Mouse (Mus musculus): ENCODE results near the gene 2810408A11Rik.
"Not testable (repeated sequence)": the region's sequence is repeated elsewhere in the genome, so short reads cannot be mapped to it uniquely, and the experiment has no call there.

The 2810408A11Rik gene

DNA sequence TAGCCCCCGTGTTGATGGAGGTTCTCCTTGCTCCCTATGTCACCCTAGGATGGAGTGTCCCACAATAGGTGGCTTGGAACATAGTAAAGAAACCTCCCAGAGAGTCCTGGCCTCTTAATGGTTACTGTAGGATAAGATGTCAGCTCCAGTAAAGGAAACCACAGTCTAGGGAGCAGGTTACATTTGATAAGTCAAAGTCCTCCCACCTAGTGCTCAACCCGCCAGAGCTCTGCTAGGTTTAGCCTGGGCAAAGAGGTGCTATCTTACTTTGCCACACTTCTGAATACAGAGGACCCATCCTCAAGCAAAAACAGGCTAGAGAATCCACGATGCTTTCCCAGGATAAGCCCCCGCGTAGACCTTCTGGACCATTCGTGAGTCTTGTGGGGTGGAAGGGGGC is 21.8 kb downstream of the 2810408A11Rik start:
- no peak for DNase-seq

DNA sequence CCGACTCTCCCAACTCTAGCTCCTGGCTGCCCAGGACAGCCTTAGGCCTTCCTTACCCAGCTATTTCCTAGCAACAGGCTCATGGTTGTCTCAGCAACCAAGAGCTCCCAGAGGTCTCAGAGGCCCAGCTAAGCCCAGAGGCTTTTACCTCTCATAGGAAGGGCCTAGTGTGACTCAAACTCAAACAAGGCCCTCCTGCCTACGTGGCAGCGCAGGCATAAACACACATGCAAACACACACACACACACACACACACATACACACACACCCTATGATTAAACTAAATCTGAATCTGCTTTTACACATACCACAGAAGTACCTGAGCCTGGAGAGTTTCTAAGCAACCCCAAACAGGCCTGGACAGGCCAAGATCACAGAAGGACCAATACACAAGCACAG is 22.4 kb downstream of the 2810408A11Rik start:
- no peak for DNase-seq

DNA sequence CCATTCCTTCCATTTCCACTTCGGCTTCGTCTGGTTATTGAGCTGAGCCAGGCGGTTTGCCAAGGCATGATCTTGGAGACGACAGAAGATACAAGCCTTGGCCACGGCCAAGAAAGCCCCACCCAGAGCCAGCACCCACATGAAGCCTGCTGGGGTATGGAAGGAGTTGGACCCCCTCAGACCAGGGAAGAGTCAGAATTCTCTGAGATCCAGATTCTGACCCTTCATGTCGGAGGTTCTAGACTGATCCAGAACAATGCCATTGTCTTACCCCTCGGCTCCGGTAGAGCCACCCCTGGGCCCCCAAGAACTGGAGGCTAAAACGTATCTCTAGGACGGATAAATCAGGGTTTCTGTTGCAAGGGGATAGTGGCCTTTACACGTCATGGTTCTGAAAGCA is 22.9 kb downstream of the 2810408A11Rik start, which contains the start of gene Tmem95:
Gene Tmem95 (minus strand): TSS at position 141 of the 400 bp plus-strand sequence.
- no peak for DNase-seq

DNA sequence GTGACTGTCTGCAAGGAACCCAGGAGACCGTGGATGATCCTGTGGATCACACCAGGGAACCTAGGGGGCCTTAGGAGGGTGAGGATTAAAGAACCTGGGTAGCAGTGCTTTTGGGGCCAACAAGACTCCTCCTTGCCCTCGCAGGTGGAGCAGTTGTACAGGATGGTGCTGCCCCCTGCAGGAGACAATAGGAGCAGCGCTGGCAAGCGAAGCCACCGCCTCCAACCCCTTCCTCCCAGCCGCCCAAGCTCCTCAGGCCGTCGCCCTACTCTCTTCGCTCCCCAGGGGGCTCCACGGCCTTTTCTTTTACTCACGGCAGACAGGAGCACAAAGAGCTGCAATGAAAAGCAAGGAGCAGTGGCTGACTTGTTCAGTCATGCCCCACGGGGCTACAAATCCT is 23.9 kb downstream of the 2810408A11Rik start:
- peak; percentile 88 to 90 for DNase-seq

DNA sequence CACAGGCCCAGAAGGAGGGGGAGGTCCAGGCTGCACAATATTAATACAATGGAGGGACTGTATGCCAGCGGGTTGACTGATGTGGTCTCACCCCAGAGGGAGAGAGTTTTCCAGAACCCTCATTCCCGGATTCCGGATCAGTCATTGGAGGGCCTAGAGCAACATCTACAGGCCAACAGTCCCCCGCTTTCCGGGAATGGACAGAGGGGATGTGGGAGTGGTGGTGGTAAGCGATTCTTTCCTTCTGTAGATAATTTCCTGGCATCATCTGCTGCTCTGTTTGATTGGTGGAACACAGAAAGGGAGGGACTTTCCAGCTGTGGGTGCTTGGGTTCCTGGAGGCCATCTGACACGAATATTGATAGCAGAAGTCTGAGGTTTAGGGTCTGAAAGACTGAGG is 24.6 kb downstream of the 2810408A11Rik start:
- DNase-seq: peak; percentile 80 to 85

DNA sequence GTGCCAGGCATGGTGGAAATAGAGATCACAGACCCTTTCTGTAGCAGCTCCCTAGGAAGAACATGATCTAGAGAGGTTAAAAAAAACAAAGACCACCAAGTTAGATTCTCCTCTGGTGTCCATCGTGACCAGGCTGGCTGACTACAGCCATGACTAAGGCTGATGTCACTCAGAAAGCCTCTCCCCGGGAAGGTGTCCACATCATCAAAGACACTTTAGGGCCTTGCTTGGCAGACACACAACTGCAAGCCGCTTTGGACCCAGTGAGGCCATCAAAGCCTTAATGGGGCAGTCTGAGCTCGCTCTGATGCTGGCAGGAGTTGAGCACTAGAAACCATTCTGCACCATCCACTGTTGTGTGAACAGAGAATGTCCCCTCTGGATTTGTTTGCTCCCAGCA is 28.3 kb downstream of the 2810408A11Rik start:
- no peak for DNase-seq

DNA sequence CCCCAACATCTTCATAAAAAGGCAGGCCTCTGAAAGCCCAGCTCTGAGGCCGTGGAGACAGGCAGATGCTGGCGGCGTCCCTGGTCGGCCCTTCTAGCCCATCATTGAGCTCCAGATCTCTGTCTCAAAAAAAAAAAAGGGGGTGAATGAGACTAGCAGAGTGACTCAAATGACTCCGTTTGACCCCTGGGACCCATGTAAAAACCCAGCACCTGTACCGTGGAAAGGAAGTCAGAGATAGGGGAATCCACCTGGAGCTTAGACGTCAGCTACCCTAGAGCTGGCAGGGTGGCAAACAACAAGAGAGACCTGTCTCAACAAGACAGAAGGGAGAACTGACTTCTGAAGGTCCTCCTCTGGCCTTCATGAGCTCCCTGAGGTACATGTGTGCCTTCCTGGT is 29.0 kb downstream of the 2810408A11Rik start:
- DNase-seq: no peak

DNA sequence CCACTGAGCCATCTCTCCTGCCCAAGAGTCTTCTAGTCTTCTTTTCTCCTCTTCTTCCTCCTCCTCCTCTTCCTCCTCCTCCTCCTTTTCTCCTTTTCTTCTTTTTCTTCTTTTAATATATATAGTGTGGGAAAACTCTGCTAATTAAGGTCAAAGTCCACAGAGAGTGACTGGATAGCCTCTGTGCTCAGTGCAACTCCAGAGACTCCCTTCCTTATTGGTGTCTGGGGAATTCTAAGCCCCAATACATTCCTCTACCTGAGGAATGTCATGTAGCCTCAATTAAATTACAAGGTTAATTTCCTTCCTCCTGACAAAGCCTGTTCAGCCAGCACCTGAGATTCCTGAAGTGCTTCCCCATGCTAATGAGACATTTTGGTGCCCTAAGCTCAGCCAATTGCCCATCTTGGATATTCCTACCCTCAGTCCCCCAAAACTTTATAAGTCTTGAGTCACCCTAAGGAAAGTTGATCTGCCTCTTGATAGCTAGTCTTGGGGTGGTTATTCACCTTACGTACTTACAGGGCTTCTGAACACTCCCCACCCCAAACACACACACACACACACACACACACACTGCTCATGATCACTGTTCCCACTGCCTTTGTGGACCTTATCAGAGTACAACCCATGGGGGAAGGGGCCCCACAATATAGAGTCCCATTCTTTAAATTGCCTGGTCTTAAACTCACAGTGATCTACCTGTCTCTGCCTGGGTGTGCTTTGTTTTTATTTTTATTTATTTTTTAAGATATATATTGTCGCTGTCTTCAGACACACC is 30.3 kb downstream of the 2810408A11Rik start:
- DNase-seq: no peak

DNA sequence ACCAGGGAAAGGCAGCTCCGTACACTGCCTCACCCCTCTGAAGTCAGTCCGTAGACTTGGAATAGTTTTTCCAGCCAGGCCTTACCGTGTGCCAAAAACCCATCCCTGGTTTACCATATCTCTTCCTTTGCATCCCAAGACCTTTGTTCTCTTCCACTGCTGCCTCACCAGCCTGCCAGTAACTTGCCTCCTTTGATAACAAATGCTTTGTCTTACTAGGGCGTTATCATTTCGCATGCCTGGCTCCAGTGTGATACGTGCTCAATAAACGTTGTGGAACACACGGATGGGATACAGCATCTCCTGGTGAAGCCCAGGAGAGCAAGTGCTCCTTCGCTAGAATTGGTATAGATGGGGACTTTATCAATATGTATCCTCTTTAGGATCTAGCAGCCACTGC is 33.5 kb downstream of the 2810408A11Rik start:
- DNase-seq: peak; percentile 49 to 61

DNA sequence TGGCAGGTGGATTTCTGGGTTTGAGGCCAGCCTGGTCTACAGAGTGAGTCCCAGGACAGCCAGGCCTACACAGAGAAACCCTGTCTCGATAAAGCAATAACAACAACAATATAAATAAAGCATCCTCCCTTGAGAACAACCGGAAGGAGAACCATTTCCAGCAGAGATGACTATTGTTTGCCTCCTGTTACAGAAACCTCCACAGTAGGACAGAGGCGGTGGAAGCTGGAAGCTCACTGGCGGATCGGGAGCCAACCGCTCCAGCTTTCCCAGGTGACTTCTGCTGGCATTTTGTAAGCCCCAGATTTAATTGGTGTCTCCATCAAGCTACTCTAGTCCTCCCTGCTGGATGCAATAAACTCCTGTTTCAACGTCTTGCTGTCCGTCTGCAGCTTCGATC is 35.2 kb downstream of the 2810408A11Rik start:
- no peak for DNase-seq

DNA sequence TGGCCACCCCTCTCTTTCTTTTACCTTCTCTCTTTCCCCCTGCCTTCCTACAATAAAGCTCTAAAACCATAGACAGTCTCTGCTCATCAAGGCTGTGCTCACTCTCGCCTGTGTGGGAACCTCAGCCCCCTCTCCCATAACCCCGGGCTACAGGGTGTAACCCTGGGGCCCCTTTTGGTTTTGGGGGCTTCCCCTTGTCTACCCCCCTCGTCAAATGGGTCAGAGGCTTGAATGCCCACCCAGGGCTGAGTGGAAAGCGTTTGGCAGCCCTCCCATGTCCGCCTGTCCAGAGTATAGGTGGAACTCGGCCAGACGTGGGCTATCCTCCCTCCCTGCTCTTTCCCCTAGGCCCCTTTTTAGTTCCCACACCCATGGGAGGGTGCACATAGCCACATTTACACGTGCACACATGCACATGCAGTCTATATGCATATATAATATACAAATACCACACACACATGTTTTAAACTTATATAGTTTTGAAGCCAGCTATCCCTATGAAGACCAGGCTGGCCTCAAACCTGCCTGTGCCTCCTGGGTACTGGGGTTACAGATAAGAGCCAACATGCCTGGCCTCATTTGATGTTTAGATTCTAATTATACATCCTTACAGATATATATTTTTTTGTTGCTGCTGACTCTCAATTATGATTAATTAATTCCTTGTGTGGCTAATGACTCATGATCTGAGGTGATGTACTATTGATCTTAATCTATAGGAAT is 36.5 kb downstream of the 2810408A11Rik start:
- no peak for DNase-seq

DNA sequence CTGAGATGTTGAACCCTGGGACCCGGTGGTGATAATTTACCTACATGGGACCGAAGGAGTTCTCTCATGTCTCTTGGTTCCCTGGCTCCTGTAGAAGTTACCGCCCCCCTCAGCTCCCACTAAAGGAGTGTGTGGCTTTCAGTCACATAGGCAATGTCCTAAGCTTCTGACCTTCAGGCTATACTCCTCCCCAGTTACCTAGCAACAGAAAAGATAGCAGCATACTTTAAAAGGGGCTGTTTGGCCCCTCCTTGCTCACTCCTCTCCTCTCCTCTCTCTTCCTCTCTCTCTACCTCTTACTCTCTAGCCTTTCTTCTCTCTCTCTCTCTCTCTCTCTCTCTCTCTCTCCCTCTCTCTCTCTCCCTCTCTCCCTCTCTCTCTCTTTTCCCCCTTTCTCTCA is 37.1 kb downstream of the 2810408A11Rik start:
- not testable (repeated sequence) for DNase-seq

DNA sequence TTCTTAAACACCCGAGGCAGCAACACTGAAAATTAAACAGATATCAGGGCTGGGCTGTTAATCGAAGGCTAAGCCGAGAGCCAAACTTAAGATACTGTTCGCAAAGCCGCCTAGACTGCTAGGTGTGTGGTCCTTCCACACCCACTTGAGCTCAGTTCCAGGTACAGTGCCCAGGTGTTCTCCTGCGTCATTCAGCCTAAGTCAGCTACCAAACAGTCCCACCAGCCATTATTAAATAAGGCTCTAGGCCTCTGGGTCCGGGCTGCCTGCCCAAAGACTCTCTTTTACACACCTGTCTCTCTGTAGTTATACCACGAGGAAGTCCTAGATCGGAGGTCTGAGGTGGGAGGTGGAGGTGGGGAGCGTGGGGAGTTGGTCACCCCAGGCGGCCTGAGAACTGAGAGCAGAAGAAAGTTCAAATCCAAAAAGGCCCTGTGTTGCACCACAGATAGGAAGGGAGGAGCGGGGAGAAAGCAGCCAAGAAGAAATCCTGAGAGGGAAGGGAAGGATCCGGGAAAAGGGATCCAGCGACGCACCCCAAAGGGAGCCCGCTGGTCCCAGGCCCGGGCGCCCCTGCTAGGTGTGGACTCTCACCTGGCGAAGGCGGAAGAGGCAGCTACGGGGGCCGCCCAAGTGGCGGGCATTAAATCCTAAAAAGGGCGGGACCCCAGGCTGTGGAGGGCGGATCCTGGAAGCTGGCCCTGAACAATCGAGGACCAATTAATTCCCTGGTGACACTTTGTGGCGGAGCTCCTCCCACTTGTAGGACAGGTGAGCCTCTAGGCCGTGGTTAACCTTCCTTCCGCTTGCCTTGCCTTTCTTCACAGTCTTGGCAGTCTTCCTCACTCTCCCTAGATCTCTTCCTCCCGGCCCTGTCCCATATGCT is 42.4 kb downstream of the 2810408A11Rik start, which contains the start of gene Tnk1:
Gene Tnk1 (minus strand): TSS at position 618 of the 886 bp plus-strand sequence.
- DNase-seq: peak; percentile 82 to 88

DNA sequence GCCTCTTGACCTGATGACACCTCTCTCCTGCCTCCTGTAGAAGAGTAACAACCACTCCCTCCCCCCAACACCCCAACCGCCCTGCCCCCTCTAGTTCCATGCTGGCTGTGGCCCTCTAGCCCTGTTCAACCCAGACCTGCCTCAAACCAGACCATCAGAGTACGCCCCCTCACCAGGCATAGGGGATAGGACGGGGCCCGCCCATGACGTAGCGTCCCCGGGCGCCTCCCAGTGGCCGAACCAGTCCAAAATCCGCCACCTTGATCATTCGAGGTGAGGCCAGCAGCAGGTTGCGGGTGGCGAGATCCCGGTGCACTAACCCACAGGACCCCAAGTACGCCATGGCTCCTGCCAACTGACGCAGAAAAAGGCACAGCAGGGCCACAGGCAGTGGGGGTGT is 45.4 kb downstream of the 2810408A11Rik start:
- DNase-seq: peak in 1 of 2 experiments; percentile 46

DNA sequence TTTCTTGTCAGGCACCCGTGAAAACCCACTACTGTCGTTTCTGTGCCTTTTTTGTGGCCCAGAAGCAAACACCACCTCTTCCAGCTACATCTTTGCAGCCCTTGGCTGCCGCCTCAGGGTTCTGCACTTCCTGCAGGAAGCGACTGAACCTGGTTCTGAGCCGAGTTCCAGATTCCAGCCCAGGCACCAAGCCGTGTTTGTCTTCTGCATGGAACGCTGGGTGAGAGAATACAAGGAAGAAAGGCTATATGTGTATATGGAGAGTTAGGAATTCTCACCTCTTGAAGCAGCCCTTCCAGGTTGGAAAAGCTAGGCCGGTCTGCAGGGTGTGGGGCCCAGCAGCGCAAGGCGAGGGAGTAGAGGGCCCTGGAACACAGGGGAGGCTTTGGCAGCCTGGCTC is 46.1 kb downstream of the 2810408A11Rik start:
- DNase-seq: no peak

DNA sequence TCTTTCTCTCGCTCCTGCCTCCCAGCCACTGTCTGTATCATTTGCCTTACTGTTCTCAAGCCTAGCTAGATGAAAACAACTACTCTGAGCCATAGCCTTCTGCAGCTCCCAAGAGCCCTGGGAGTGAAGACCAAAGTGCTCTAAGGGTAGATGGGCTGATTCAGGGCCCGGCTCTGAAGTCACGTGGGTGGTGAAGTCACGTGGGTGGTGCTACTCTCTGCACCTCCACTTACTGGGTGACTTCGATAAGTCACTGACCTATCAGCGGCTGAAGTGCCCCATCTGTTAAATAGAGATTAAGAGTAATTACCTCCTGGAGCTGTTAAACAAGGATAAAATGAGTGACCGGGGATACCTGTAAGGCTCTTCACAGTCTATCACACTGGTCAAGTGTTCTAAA is 46.8 kb downstream of the 2810408A11Rik start:
- DNase-seq: no peak

DNA sequence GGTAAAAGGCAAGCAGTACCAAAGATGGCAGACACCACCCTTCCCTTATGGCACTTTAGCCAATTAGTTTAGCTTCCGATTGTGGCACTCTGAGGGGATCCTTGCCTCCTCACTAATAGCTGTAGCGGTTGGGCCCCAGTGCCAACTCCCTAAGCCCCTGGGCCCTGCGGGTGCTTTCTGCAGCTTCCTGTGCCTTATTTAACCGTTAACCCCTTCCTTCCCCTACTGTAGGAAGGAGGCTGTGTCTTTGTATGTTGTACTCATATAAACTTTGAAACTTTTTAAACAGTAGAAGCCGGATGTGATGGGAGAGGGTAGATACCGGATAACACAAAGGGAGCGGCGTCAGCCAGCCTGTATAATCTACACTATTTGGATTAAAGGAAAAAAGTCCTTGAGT is 50.0 kb downstream of the 2810408A11Rik start:
- no peak for DNase-seq

DNA sequence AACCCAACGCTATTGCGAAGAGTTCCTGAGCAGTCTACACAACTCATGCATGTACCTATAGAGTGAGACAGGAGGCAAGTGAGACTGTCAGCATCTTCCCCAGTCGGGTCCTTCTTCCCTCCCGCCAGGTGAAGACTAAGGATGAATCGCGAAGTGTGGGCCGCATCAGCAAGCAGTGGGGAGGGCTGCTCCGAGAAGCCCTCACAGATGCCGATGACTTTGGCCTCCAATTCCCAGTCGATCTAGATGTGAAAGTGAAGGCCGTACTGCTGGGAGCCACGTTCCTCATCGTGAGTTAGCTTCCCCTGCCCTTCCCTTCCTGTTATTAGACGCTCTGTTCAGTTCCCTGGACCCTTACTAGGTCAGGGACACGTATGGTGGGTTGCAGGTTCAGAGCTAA is 50.9 kb downstream of the 2810408A11Rik start:
- DNase-seq: no peak

DNA sequence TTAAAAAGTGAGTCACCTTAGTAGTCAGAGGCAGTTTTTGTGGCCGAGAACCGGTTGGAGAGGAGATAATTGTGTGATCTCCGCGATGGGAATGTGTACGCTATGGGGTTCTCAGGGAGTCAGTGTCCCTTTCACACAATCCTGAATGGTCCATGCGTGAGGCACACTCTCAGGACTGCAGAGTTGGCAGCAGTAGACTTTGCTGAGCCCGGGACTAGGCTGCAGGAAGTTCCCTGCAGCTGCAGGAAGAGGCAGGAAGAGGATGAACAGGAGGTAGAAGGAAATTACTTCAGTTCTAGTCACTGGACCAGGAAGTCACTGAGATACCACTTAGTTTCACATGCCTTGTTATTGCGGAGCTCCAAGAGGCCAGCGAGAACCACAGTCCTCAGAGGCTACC is 51.7 kb downstream of the 2810408A11Rik start:
- DNase-seq: no peak

DNA sequence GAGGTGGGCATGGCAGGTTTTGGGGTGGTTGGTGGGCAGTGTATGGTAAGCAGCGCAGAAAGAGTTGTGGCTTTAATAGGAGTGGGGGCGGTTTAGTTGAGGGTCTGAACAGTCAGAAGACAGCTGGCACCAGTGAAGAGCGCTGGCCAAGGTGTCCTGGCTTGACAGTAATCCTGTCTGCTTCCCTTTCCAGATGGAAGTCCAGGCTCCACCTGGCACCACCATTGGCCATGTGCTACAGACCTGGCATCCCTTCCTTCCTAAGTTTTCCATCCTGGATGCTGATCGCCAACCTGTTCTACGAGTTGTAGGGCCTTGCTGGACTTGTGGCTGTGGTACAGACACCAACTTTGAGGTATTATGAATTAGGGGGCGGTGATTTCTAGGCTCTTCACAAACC is 52.8 kb downstream of the 2810408A11Rik start:
- DNase-seq: no peak
